Mouse (Mus musculus) myocyte (in vitro differentiated cells): Measurements from ENCODE around the gene Gng12. TPM values are rescaled to one million over a fixed set of nuclear protein-coding genes. Genes with fewer than 3 reads are reported as not detected.
"Not testable (repeated sequence)": the region's sequence is repeated elsewhere in the genome, so short reads cannot be mapped to it uniquely, and the experiment has no call there.

ENCODE experiments used
- H3K27me3 ChIP-seq: one replicate; pipeline ENCODE4 v1.6.1; 2011; ENCODE audit not compliant: control insufficient read depth, insufficient read depth, insufficient read length
- H3K36me3 ChIP-seq: one replicate; pipeline ENCODE4 v1.6.1; 2011; ENCODE audit not compliant: control insufficient read depth, insufficient read depth
- H3K4me2 ChIP-seq: one replicate; pipeline ENCODE4 v1.6.1; 2011; ENCODE audit warnings: low read depth, control low read depth
- H3K4me3 ChIP-seq: one replicate; pipeline ENCODE4 v1.5.1; 2011; ENCODE audit warnings: mild to moderate bottlenecking, control low read depth, moderate library complexity
- H3K79me2 ChIP-seq: one replicate; pipeline ENCODE4 v1.6.1; 2011; ENCODE audit not compliant: control insufficient read depth, insufficient read depth
- H3ac ChIP-seq: one replicate; pipeline ENCODE4 v1.6.1; 2011; ENCODE audit not compliant: control insufficient read depth, insufficient read length
- CEBPB ChIP-seq: IDR thresholded peaks from 2 replicates; pipeline ENCODE4 v1.6.1; 2011; ENCODE audit warnings: mild to moderate bottlenecking, moderate library complexity; ENCODE audit not compliant: poor library complexity, insufficient read depth, severe bottlenecking
- E2F4 ChIP-seq: IDR thresholded peaks from one replicate; pipeline ENCODE4 v1.6.1; 2011; ENCODE audit warnings: mild to moderate bottlenecking, control low read depth, moderate library complexity; ENCODE audit not compliant: insufficient read depth
- MAX ChIP-seq: IDR thresholded peaks from one replicate; pipeline ENCODE4 v1.6.1; 2011; ENCODE audit warnings: low read depth, mild to moderate bottlenecking, control low read depth
- MYOD1 ChIP-seq, 3 experiments: IDR thresholded peaks; one replicate each; pipeline ENCODE4 v1.6.1; 2011; ENCODE audit warnings: control low read depth in 2 of 3, low read depth in 2 of 3, mild to moderate bottlenecking in 2 of 3, moderate library complexity in 1 of 3; ENCODE audit not compliant: insufficient read length in 2 of 3, control insufficient read depth in 1 of 3
- MYOG ChIP-seq, 3 experiments: IDR thresholded peaks; one replicate each; pipeline ENCODE4 v1.6.1; 2011; ENCODE audit warnings: control low read depth in 2 of 3, low read depth in 2 of 3, mild to moderate bottlenecking in 2 of 3; ENCODE audit not compliant: insufficient read length in 2 of 3, control insufficient read depth in 1 of 3, insufficient read depth in 1 of 3
- POLR2A ChIP-seq: IDR thresholded peaks from one replicate; pipeline ENCODE4 v1.6.1; 2011; ENCODE audit warnings: low read depth, mild to moderate bottlenecking, control low read depth, moderate library complexity; ENCODE audit not compliant: insufficient read length
- POLR2AphosphoS2 ChIP-seq: IDR thresholded peaks from one replicate; pipeline ENCODE4 v1.6.1; 2011; ENCODE audit warnings: low read depth, control low read depth; ENCODE audit not compliant: insufficient read length
- REST ChIP-seq: IDR thresholded peaks from one replicate; pipeline ENCODE4 v1.6.1; 2011; ENCODE audit warnings: mild to moderate bottlenecking, control low read depth, moderate library complexity; ENCODE audit not compliant: insufficient read depth, insufficient read length
- SRF ChIP-seq: IDR thresholded peaks from one replicate; pipeline ENCODE4 v1.6.1; 2011; ENCODE audit warnings: low read depth; ENCODE audit not compliant: control insufficient read depth, insufficient read length
- TCF12 ChIP-seq: IDR thresholded peaks from one replicate; pipeline ENCODE4 v1.6.1; 2011; ENCODE audit warnings: mild to moderate bottlenecking, control low read depth; ENCODE audit not compliant: poor library complexity, insufficient read depth, severe bottlenecking
- TCF3 ChIP-seq: IDR thresholded peaks from one replicate; pipeline ENCODE4 v1.6.1; 2011; ENCODE audit warnings: low read depth, control low read depth; ENCODE audit not compliant: insufficient read length
- USF1 ChIP-seq: IDR thresholded peaks from one replicate; pipeline ENCODE4 v1.6.1; 2011; ENCODE audit warnings: low read depth, mild to moderate bottlenecking, control low read depth, moderate library complexity
- polyA plus RNA-seq: library from polyadenylated mRNA; unstranded; fragments of >200 nt; fragmentation: generic; extraction: Trizol; gene quantifications from one replicate; pipeline ENCODE4 v1.2.1, GENCODE M21; 2012; ENCODE audit warnings: missing spikeins

Gng12 gene
- polyA plus RNA-seq, 1 experiment, result 37.8 TPM

GRCm38 (mm10) chr6:67029312-67029950, 133.2 kb downstream of the Gng12 start:
- no peak overlapping the region for H3ac ChIP-seq
- H3K4me2 ChIP-seq, result no peak overlapping the region
- H3K4me3 ChIP-seq, result no peak overlapping the region
- no peak for TF ChIP-seq TCF12
- TF ChIP-seq MYOD1 (IDR thresholded peaks at IDR 0.05; ENCODE audit: control insufficient read depth in 1 of 3, insufficient read length in 2 of 3, low read depth in 2 of 3), result no peak
- TF ChIP-seq TCF3, result no peak
- no peak for TF ChIP-seq SRF
- TF ChIP-seq CEBPB, result no peak
- TF ChIP-seq POLR2AphosphoS2, result no peak
- no peak for TF ChIP-seq USF1
- TF ChIP-seq POLR2A, result no peak
- TF ChIP-seq MYOG (IDR thresholded peaks at IDR 0.05; ENCODE audit: control insufficient read depth in 1 of 3, insufficient read depth in 1 of 3, insufficient read length in 2 of 3, low read depth in 2 of 3), result no peak
- no peak for TF ChIP-seq MAX
- TF ChIP-seq E2F4, result no peak
- TF ChIP-seq REST, result no peak
- peaks cover 2% of the 10 kb centered on the region for H3K36me3 ChIP-seq
- H3K27me3 ChIP-seq, result no peaks in the 10 kb centered on the region
- H3K79me2 ChIP-seq, result peaks cover 2% of the 10 kb centered on the region

GRCm38 (mm10) chr6:67029987-67030386, 133.8 kb downstream of the Gng12 start:
- no peak overlapping the region for H3K4me3 ChIP-seq
- peaks cover 7% of the 10 kb centered on the region for H3K36me3 ChIP-seq
- no peak for TF ChIP-seq MAX
- peak; percentile 95 for TF ChIP-seq CEBPB
- no peaks in the 10 kb centered on the region for H3K27me3 ChIP-seq
- peaks cover 7% of the 10 kb centered on the region for H3K79me2 ChIP-seq
- H3K4me2 ChIP-seq, result no peak overlapping the region
- no peak overlapping the region for H3ac ChIP-seq

- Histone ChIP-seq H3K36me3 (peaks cover 12% of the 10 kb centered on the region), H3K79me2 (peaks cover 10% of the 10 kb centered on the region), H3K4me3 (no peak overlapping the region), H3ac (no peak overlapping the region), H3K4me2 (no peak overlapping the region), H3K27me3 (no peaks in the 10 kb centered on the region)
- no peak for TF ChIP-seq USF1
- no peak for TF ChIP-seq POLR2A
- TF ChIP-seq MYOD1 (IDR thresholded peaks at IDR 0.05; ENCODE audit: control insufficient read depth in 1 of 3, insufficient read length in 2 of 3, low read depth in 2 of 3), result no peak
- no peak for TF ChIP-seq POLR2AphosphoS2
Measured at GRCm38 (mm10) chr6:67030416-67030815, 134.2 kb downstream of the Gng12 start.

GRCm38 (mm10) chr6:67030846-67031245, 134.6 kb downstream of the Gng12 start:
- Histone ChIP-seq H3ac (no peak overlapping the region), H3K4me3 (no peak overlapping the region), H3K79me2 (peaks cover 14% of the 10 kb centered on the region), H3K4me2 (no peak overlapping the region), H3K27me3 (no peaks in the 10 kb centered on the region), H3K36me3 (peaks cover 16% of the 10 kb centered on the region)
- no peak for TF ChIP-seq CEBPB
- no peak for TF ChIP-seq MAX
- no peak for TF ChIP-seq POLR2A
- no peak for TF ChIP-seq POLR2AphosphoS2
- TF ChIP-seq TCF12, result no peak
- no peak for TF ChIP-seq MYOG (IDR thresholded peaks at IDR 0.05; ENCODE audit: control insufficient read depth in 1 of 3, insufficient read depth in 1 of 3, insufficient read length in 2 of 3, low read depth in 2 of 3)
- TF ChIP-seq TCF3, result no peak

GRCm38 (mm10) chr6:67032551-67032950, 136.4 kb downstream of the Gng12 start:
- H3K27me3 ChIP-seq, H3K4me3 ChIP-seq, H3K4me2 ChIP-seq, H3ac ChIP-seq: not testable (repeated sequence)
- TF ChIP-seq POLR2AphosphoS2 (peak; percentile 78), POLR2A (peak; percentile 21)
- H3K79me2 ChIP-seq, result peaks cover 23% of the 10 kb centered on the region
- peaks cover 22% of the 10 kb centered on the region for H3K36me3 ChIP-seq

GRCm38 (mm10) chr6:67032972-67033371, 136.8 kb downstream of the Gng12 start:
- not testable (repeated sequence) for H3K4me3 ChIP-seq, H3K27me3 ChIP-seq, H3K4me2 ChIP-seq, H3ac ChIP-seq
- peaks cover 23% of the 10 kb centered on the region for H3K79me2 ChIP-seq
- peaks cover 22% of the 10 kb centered on the region for H3K36me3 ChIP-seq
